Mouse (Mus musculus) heart, postnatal 10 days (tissue): ENCODE measurements around the gene Pdzrn3. TPM values are rescaled to one million over a fixed set of nuclear protein-coding genes. Genes with fewer than 3 reads are reported as not detected.

Experiments
- DNase-seq, 2 experiments: peaks; one replicate each; pipeline ENCODE4 v3.0.0; 2021
- intact Hi-C: fragments of 180-260 bp; cut with DNase I; formaldehyde crosslinking; loops from one replicate; pipeline ENCODE4 v1.15.1; 2025
- total RNA-seq, 2 experiments: library from RNA; stranded (reverse); gene quantifications; 2 replicates each; pipeline ENCODE4 v1.2.3; 2021

The Pdzrn3 gene
- total RNA-seq: 10 to 100 TPM; 41.4 to 69.5 TPM

GRCm38 (mm10) chr6:101377167-101377934, at the start of gene Pdzrn3:
TSS of gene Pdzrn3 (minus strand) at chr6:101377897.
- peak; percentile 73 to 81 for DNase-seq
- intact Hi-C loops: loop anchor here (2.0 to 5.0 kb wide), 2 partner anchors 111 to 495 kb away; no protein-coding TSS in a partner anchor

- no peak for DNase-seq
- intact Hi-C loops: no loop called here
These were observed 49.6 kb upstream of the Pdzrn3 start for GRCm38 (mm10) chr6:101427296-101427695.

- intact Hi-C loops: no loop called here
- DNase-seq: no peak
These were observed 48.6 kb upstream of the Pdzrn3 start for GRCm38 (mm10) chr6:101426301-101426700.

- intact Hi-C loops: no loop called here
- DNase-seq: no peak
These were observed 44.6 kb upstream of the Pdzrn3 start for GRCm38 (mm10) chr6:101422084-101422954.

GRCm38 (mm10) chr6:101418213-101418612, 40.5 kb upstream of the Pdzrn3 start:
- no peak for DNase-seq
- intact Hi-C loops: no loop called here

- no peak for DNase-seq
- intact Hi-C loops: no loop called here
These were observed 34.0 kb upstream of the Pdzrn3 start for GRCm38 (mm10) chr6:101411701-101412100.

- DNase-seq: no peak
- intact Hi-C loops: no loop called here
These were observed 33.4 kb upstream of the Pdzrn3 start for GRCm38 (mm10) chr6:101411064-101411463.

GRCm38 (mm10) chr6:101396711-101397110, 19.0 kb upstream of the Pdzrn3 start:
- intact Hi-C loops: no loop called here
- DNase-seq: no peak

- intact Hi-C loops: no loop called here
- DNase-seq: no peak
These were observed 18.2 kb upstream of the Pdzrn3 start for GRCm38 (mm10) chr6:101395908-101396307.

GRCm38 (mm10) chr6:101392801-101393117, 15.1 kb upstream of the Pdzrn3 start:
- intact Hi-C loops: no loop called here

GRCm38 (mm10) chr6:101392107-101392800, 14.6 kb upstream of the Pdzrn3 start:
- intact Hi-C loops: no loop called here
- DNase-seq: no peak

More at GRCm38 (mm10) chr6:101392801-101393117, 15.1 kb upstream of the Pdzrn3 start:
- DNase-seq: no peak

- no peak for DNase-seq
- intact Hi-C loops: loop anchor here (10.0 kb wide), 1 partner anchor 229 kb away; no protein-coding TSS in a partner anchor
These were observed 7.8 kb upstream of the Pdzrn3 start for GRCm38 (mm10) chr6:101385490-101385889.

- no peak for DNase-seq
- intact Hi-C loops: loop anchor here (10.0 kb wide), 1 partner anchor 230 kb away; no protein-coding TSS in a partner anchor
These were observed 7.3 kb upstream of the Pdzrn3 start for GRCm38 (mm10) chr6:101384958-101385357.

- DNase-seq: no peak
- intact Hi-C loops: loop anchor here (10.0 kb wide), 1 partner anchor 230 kb away; no protein-coding TSS in a partner anchor
These were observed 6.8 kb upstream of the Pdzrn3 start for GRCm38 (mm10) chr6:101384476-101384875.

- intact Hi-C loops: loop anchor here (10.0 kb wide), 1 partner anchor 232 kb away; no protein-coding TSS in a partner anchor
These were observed 5.2 kb upstream of the Pdzrn3 start for GRCm38 (mm10) chr6:101382891-101383290.

GRCm38 (mm10) chr6:101379546-101379945, 1.8 kb upstream of the Pdzrn3 start:
- intact Hi-C loops: loop anchor here (5.0 kb wide), 1 partner anchor 497 kb away; no protein-coding TSS in a partner anchor
- no peak for DNase-seq

More at GRCm38 (mm10) chr6:101382891-101383290, 5.2 kb upstream of the Pdzrn3 start:
- DNase-seq: no peak

- peak; percentile 80 for DNase-seq
- intact Hi-C loops: loop anchor here (1.0 to 5.0 kb wide), 3 partner anchors 111 to 496 kb away; no protein-coding TSS in a partner anchor
These were observed 375 bp upstream of the Pdzrn3 start for GRCm38 (mm10) chr6:101377935-101378609.

- intact Hi-C loops: loop anchor here (2.0 to 5.0 kb wide), 2 partner anchors 110 to 494 kb away; no protein-coding TSS in a partner anchor
- peak; percentile 71 to 72 for DNase-seq
These were observed 1.1 kb downstream of the Pdzrn3 start for GRCm38 (mm10) chr6:101376511-101377166.

- DNase-seq: no peak
- intact Hi-C loops: loop anchor here (2.0 to 5.0 kb wide), 2 partner anchors 109 to 494 kb away; no protein-coding TSS in a partner anchor
These were observed 1.6 kb downstream of the Pdzrn3 start for GRCm38 (mm10) chr6:101376049-101376448.
